Mouse (Mus musculus) erythroblast, embryonic 14.5 days (primary cell): ENCODE results near the gene Prss28.

ENCODE experiments used
- GATA1 ChIP-seq: IDR thresholded peaks from 2 replicates; pipeline ENCODE4 v1.6.1; 2012; ENCODE audit warnings: low read length, inconsistent platforms, mixed read lengths
- TAL1 ChIP-seq: IDR thresholded peaks from 3 replicates; pipeline ENCODE4 v1.6.1; 2012; ENCODE audit warnings: low read length, inconsistent platforms, mixed read lengths

DNA sequence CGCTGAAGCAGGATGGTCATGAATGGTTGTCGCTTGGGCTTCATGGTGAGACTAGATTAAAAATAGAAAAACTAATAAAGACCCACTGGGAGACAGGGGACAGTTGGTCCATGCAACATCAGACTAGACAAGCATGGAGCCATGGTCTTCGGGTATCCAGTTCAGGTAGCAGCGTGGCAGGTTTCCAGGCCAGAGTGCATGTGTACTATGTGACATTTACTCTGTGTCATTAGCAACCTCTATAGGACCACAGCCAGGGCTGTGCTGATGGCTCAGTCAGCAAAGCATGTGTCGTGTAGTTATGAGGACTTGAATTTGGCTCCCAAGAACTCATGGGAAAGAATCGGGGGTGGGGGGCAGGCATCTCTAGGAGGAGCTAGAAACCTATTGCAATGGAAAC, 31.6 kb downstream of the Prss28 start:
- no peak for TF ChIP-seq GATA1
- no peak for TF ChIP-seq TAL1
